Mouse (Mus musculus) kidney, postnatal 10 days (tissue): Measurements from ENCODE around the gene Atrnl1.

ENCODE experiments used
- DNase-seq: peaks from one replicate; pipeline ENCODE4 v3.0.0; 2021; ENCODE audit warnings: mixed read lengths

Atrnl1 gene

GRCm38 (mm10) chr19:58084826-58085225, 474.0 kb downstream of the Atrnl1 start:
- no peak for DNase-seq

- DNase-seq = no peak
Observed at GRCm38 (mm10) chr19:58086734-58087133, 475.9 kb downstream of the Atrnl1 start.

GRCm38 (mm10) chr19:58087901-58088300, 477.1 kb downstream of the Atrnl1 start:
- no peak for DNase-seq

GRCm38 (mm10) chr19:58088433-58088832, 477.6 kb downstream of the Atrnl1 start:
- DNase-seq = no peak

- DNase-seq = no peak
Observed at GRCm38 (mm10) chr19:58091911-58092310, 481.1 kb downstream of the Atrnl1 start.

- DNase-seq = no peak
Observed at GRCm38 (mm10) chr19:58094781-58095543, 484.1 kb downstream of the Atrnl1 start.

- DNase-seq = no peak
Observed at GRCm38 (mm10) chr19:58095776-58096175, 484.9 kb downstream of the Atrnl1 start.

GRCm38 (mm10) chr19:58097195-58097594, 486.4 kb downstream of the Atrnl1 start:
- no peak for DNase-seq

- DNase-seq = no peak
Observed at GRCm38 (mm10) chr19:58099539-58099938, 488.7 kb downstream of the Atrnl1 start.

- no peak for DNase-seq
Observed at GRCm38 (mm10) chr19:58100381-58100780, 489.5 kb downstream of the Atrnl1 start.

- no peak for DNase-seq
Observed at GRCm38 (mm10) chr19:58104544-58104943, 493.7 kb downstream of the Atrnl1 start.

- DNase-seq = no peak
Observed at GRCm38 (mm10) chr19:58107632-58108031, 496.8 kb downstream of the Atrnl1 start.

- DNase-seq = no peak
Observed at GRCm38 (mm10) chr19:58110491-58110890, 499.7 kb downstream of the Atrnl1 start.

GRCm38 (mm10) chr19:58111291-58111690, 500.5 kb downstream of the Atrnl1 start:
- no peak for DNase-seq

GRCm38 (mm10) chr19:58112151-58112550, 501.3 kb downstream of the Atrnl1 start:
- DNase-seq = no peak

- DNase-seq = no peak
Observed at GRCm38 (mm10) chr19:58113092-58113731, 502.4 kb downstream of the Atrnl1 start.

GRCm38 (mm10) chr19:58117595-58117994, 506.8 kb downstream of the Atrnl1 start:
- DNase-seq = no peak

- no peak for DNase-seq
Observed at GRCm38 (mm10) chr19:58118141-58118835, 507.5 kb downstream of the Atrnl1 start.

GRCm38 (mm10) chr19:58118864-58119263, 508.0 kb downstream of the Atrnl1 start:
- no peak for DNase-seq

GRCm38 (mm10) chr19:58119681-58120173, 508.9 kb downstream of the Atrnl1 start:
- DNase-seq = peak; percentile 52

GRCm38 (mm10) chr19:58120661-58121060, 509.8 kb downstream of the Atrnl1 start:
- DNase-seq = no peak

- DNase-seq = no peak
Observed at GRCm38 (mm10) chr19:58121628-58122027, 510.8 kb downstream of the Atrnl1 start.

GRCm38 (mm10) chr19:58123620-58124019, 512.8 kb downstream of the Atrnl1 start:
- no peak for DNase-seq

GRCm38 (mm10) chr19:58124566-58124965, 513.7 kb downstream of the Atrnl1 start:
- no peak for DNase-seq
